Mouse (Mus musculus) heart, adult 2 months (tissue): ENCODE data around the gene Tubb1.

Experiments used
- CTCF ChIP-seq: fragments of 200-600 bp; IDR thresholded peaks from 2 replicates; pipeline ENCODE4 v1.8.1; 2022; ENCODE audit warnings: antibody characterized with exemption, mild to moderate bottlenecking, moderate library complexity
- EP300 ChIP-seq: fragments of 200-500 bp; IDR thresholded peaks from 2 replicates; pipeline ENCODE4 v1.6.1; 2011; ENCODE audit warnings: low read depth, low read length, control low read depth; ENCODE audit not compliant: insufficient read depth
- POLR2A ChIP-seq: fragments of 200-500 bp; IDR thresholded peaks from 2 replicates; pipeline ENCODE4 v1.6.1; 2011; ENCODE audit warnings: mild to moderate bottlenecking, low read depth, low read length, control low read depth; ENCODE audit not compliant: insufficient read depth

DNA sequence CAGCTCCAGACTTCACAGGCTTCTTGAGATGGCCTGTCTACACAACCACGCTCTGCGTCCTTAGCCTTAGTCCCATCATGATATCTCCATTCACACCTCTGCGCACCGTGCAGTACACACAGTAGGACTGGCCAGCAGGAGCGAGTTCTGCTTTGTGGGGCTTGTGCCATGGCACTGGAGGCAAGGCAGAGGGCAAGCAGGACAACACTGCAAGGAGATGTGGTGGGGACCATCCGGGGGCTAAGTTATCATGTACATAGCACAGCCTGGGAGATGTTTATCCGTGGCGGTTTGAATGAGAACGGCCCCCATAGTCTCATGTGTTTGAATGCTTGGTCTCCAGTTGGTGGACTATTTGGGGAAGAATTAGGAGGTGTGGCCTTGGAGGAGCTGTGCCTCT lies 15.6 kb upstream of the Tubb1 start:
- TF ChIP-seq CTCF (no peak), EP300 (no peak), POLR2A (no peak)
